Mouse (Mus musculus): ENCODE measurements at regions not wholly inside any gene's neighbourhood (a gene's known extent, or its start where the extent isn't known, plus 50 kb on each side); places are given as distances from the start of the nearest gene placed in this dataset.

GRCm38 (mm10) chr3:15179079-15179812 is 152.9 kb downstream of the Gm9733 start:
- ATAC-seq (replicated peaks; ENCODE audit: low FRiP score, low TSS enrichment, poor library complexity, severe bottlenecking): no peak

- ATAC-seq (replicated peaks; ENCODE audit: low FRiP score, low TSS enrichment, poor library complexity, severe bottlenecking): no peak
Observed at GRCm38 (mm10) chr3:15181111-15181510, 151.0 kb downstream of the Gm9733 start.

- no peak for ATAC-seq (replicated peaks; ENCODE audit: low FRiP score, low TSS enrichment, poor library complexity, severe bottlenecking)
Observed at GRCm38 (mm10) chr3:15186731-15187130, 145.4 kb downstream of the Gm9733 start.

- ATAC-seq (replicated peaks; ENCODE audit: low FRiP score, low TSS enrichment, poor library complexity, severe bottlenecking): peak; percentile 97
Observed at GRCm38 (mm10) chr3:15194362-15194761, 137.7 kb downstream of the Gm9733 start.

DNA sequence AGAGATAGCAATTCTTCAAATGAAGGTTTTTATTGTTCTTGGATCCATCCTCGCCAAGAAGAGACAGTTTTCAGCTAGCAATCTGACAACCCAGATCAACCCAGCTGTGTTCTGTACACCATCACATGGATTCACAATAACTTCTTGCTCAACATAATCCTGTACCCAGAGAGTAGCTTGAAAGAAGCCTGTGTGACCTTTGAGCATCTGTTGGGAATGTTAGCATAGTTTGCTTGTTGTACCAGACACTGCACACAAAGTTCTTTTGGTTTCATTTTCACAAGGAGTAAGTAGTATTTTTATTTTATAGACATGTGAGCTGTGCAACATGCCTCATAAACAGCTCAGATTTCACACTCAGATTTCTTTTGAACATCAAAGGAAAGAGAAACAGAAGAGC is 136.0 kb downstream of the Gm9733 start:
- ATAC-seq (replicated peaks; ENCODE audit: low FRiP score, low TSS enrichment, poor library complexity, severe bottlenecking): no peak

- ATAC-seq (replicated peaks; ENCODE audit: low FRiP score, low TSS enrichment, poor library complexity, severe bottlenecking): no peak
Observed at GRCm38 (mm10) chr3:15198086-15198485, 134.0 kb downstream of the Gm9733 start.

DNA sequence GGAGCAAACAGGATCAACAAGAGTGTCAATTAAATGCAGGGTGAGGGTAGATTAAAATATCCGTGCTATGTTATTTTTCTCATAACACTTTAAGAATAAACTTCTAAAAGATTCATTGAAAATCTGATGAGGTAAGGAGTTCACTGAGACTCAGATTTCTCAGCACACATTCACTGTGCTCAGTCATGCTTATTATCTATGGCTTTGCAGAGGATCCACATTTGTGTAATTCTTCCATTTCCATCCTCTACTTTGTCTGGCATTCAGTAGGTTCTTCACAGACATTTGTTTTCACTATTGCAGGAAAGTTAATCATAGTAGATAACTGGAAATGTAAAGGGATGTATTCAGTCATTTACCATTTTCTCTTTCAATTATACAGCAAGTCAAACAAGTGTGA is 131.8 kb downstream of the Gm9733 start:
- ATAC-seq (replicated peaks; ENCODE audit: low FRiP score, low TSS enrichment, poor library complexity, severe bottlenecking): no peak

DNA sequence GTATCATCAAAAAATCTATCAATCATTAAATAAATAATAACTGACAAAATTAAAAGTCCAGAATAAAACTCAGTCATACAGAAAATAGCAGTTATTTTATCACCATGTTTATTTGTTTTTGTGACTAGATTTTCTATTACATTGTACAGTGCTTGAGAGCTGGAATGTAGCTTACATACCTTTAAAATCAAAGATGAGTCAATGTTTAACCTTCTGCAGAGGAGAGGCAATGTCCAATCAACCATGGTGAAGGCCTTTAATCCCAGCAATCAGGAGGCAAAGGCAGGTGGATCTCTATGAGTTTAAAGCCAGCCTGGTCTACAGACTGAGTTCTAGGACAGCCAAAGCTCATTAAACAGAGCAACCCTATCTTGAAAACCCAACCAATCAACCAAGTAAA is 131.1 kb downstream of the Gm9733 start:
- no peak for ATAC-seq (replicated peaks; ENCODE audit: low FRiP score, low TSS enrichment, poor library complexity, severe bottlenecking)

DNA sequence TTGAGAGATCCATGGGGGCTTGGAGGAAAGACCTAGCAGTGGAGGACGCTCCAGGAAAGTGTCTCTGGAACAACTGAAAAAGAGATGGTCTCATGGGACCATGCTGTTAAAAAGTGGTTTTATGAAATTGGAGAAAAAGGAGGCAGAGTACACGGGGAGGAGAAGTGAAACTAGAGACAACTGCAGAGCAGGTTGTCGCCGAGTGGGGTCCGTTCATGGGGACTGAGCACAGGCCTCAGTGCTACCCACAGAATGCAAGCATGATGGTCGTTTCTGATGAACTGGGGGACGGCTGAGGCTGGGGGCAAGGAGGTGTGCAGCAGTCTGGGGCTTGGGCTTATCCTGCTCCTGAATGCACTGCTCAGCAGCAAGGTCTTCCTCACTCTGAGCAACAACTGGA is 129.3 kb downstream of the Gm9733 start:
- no peak for ATAC-seq (replicated peaks; ENCODE audit: low FRiP score, low TSS enrichment, poor library complexity, severe bottlenecking)

DNA sequence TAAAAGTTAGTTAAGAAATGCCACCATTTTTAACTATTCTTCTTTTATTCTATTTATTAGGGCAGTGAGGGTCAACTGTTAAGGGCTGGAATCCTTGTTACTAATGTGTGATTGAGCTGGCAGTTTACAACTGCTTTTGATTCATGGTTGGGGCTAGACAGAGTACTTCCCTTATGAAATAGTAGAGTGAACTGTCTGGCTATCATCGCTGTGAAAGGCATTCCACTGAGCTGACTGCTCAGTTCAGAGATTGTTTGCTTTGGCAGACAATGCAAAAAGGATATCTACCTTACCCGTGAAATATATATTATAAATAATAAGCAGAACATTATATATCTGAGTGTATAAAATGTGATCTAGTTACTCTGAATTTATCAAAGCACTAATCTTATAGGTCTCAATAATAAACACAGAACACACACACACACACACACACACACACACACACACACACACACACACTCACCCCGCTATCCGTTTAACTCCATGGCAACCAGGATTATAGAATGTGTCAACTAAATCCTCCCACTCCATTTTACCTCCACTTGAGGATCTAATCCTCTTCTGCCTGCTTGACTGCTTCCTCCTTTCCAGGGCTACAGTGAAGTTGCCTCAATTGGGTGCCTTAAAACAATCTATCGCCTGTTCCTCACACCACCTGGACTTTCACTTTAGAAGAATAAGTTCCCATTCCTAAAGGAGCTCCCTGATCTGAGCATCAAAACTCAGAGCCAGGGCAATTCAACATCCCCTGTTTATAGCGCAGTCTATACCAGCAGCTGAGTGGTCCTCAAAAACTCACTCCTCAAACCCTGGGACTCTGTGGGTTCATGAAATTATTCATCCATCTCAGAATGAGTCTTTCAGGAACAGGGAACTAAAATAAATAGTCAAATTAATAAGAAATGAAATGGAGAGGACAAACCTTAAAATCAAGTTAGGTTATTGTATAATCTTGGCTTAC is 126.6 kb downstream of the Gm9733 start:
- no peak for ATAC-seq (replicated peaks; ENCODE audit: low FRiP score, low TSS enrichment, poor library complexity, severe bottlenecking)

- ATAC-seq (replicated peaks; ENCODE audit: low FRiP score, low TSS enrichment, poor library complexity, severe bottlenecking): no peak
Observed at GRCm38 (mm10) chr3:15212357-15212756, 119.7 kb downstream of the Gm9733 start.

GRCm38 (mm10) chr3:15217591-15217990 is 114.5 kb downstream of the Gm9733 start:
- no peak for ATAC-seq (replicated peaks; ENCODE audit: low FRiP score, low TSS enrichment, poor library complexity, severe bottlenecking)

- no peak for ATAC-seq (replicated peaks; ENCODE audit: low FRiP score, low TSS enrichment, poor library complexity, severe bottlenecking)
Observed at GRCm38 (mm10) chr3:15219275-15219674, 112.8 kb downstream of the Gm9733 start.

DNA sequence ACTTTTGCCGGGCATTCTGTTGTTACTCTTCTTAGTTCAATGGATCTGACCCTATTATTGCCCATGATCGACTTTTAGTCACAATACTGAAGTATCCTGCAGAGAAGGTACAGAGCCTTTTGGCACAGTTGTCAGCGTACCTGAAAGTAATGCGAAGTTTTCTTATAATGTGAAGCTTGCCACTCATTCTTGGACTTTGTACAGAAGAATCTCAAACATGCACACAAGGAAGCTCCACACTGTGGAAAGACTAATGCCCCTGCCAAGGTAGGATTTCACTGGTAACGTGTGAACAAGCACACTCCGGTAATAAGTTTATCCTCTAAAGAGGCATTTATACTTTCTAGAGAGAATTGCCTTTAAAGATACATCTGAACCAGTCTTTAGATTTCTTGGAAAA is 108.8 kb downstream of the Gm9733 start:
- ATAC-seq (replicated peaks; ENCODE audit: low FRiP score, low TSS enrichment, poor library complexity, severe bottlenecking): no peak

- 0 out of 2 replicates have a peak, but pooled peaks have one; percentile 37 for ATAC-seq (replicated peaks; ENCODE audit: low FRiP score, low TSS enrichment, poor library complexity, severe bottlenecking)
Observed at GRCm38 (mm10) chr3:15224452-15224851, 107.7 kb downstream of the Gm9733 start.

DNA sequence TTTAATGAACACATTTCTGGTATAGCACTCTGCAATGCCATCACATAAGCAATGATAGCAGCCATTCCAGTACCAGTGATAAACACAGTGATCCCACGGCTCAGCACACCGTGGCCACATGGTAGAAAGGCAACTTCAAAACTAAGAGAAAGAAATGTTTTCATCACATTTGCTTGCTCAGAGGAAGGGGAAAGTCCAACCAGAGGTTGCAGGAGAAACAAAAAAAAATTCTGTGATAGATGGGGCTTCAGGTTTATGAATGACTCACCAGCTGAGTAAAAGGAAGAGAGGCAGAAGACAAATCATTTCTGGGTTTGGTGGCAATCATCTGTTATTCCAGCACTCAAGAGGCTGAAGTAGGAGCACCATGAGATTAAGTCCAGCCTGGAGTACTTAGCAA is 103.5 kb downstream of the Gm9733 start:
- ATAC-seq (replicated peaks; ENCODE audit: low FRiP score, low TSS enrichment, poor library complexity, severe bottlenecking): no peak

DNA sequence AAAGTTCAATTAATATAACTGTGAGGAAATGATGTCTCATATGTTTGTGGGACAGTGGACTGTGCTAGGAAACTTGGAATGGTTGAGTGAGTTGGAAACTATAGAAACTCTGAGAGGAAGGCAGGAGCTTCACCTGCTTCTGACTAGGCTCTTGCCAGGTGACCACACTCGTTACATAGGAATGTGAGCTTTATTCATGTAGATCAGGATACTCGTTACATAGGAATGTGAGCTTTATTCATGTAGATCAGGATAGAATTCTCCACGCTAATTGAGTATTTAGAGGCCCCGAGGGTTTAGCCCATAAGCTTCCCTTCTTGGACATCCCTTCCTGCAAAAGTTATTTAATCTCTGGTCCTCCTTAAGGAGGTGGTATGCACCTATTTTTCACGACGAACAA is 101.9 kb downstream of the Gm9733 start:
- no peak for ATAC-seq (replicated peaks; ENCODE audit: low FRiP score, low TSS enrichment, poor library complexity, severe bottlenecking)

DNA sequence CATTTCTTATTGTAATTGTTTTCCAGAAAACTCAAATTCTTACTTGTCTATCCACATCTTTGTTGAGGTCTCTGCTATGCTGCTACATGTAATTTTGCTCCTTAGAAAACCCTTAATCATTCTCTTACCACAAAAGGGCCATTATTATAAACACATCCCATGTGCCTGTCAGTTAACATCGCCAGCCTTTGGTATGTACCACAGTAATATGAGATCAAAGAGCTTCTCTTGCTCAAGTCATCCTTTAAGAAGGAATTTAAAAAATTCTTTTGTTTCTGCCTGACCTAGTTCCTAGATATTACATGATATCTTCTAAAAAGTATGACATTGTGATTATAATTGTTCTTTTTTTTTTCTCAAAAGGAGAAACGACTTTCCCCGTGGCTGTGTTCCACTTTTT is 100.7 kb downstream of the Gm9733 start:
- ATAC-seq (replicated peaks; ENCODE audit: low FRiP score, low TSS enrichment, poor library complexity, severe bottlenecking): no peak

GRCm38 (mm10) chr3:15237817-15238432 is 94.2 kb downstream of the Gm9733 start:
- ATAC-seq (replicated peaks; ENCODE audit: low FRiP score, low TSS enrichment, poor library complexity, severe bottlenecking): no peak

- ATAC-seq (replicated peaks; ENCODE audit: low FRiP score, low TSS enrichment, poor library complexity, severe bottlenecking): peak; percentile 55
Observed at GRCm38 (mm10) chr3:15242388-15242787, 89.7 kb downstream of the Gm9733 start.
